Mouse (Mus musculus): ENCODE measurements around the gene Ncapd3. TPM values are rescaled to one million over a fixed set of nuclear protein-coding genes. Genes with fewer than 3 reads are reported as not detected.

Ncapd3 gene
- polyA plus RNA-seq, 1 experiment from 2014 or later: 22.2 TPM

GRCm38 (mm10) chr9:27108451-27108850 is 78.5 kb downstream of the Ncapd3 start:
- WGBS: 74% methylated on average over 4 of the region's 4 CpGs
- Histone ChIP-seq H3K4me1 (ENCODE audit: control insufficient read depth in 2 of 2, insufficient read depth in 2 of 2, low read length in 2 of 2) (peaks cover 15 to 36% of the 10 kb centered on the region in 2 experiments), H3K4me3 (ENCODE audit: control insufficient read depth in 1 of 2, insufficient read depth in 1 of 2, low read depth in 1 of 2, low read length in 2 of 2) (no peak overlapping the region), H3K9ac (ENCODE audit: low read length) (no peak overlapping the region), H3K27me3 (ENCODE audit: control insufficient read depth, insufficient read depth, low read length) (no peaks in the 10 kb centered on the region), H3K9me3 (ENCODE audit: control insufficient read depth, low read length) (no peaks in the 10 kb centered on the region), H3K4me2 (ENCODE audit: low read length) (no peak overlapping the region), H3K36me3 (ENCODE audit: control insufficient read depth, insufficient read depth, low read length) (peaks cover 23% of the 10 kb centered on the region), H3K27ac (replicated peaks in 1 of 2; ENCODE audit: control insufficient read depth in 1 of 2, insufficient read depth in 1 of 2, low read depth in 2 of 2, low read length in 2 of 2) (no peak overlapping the region)
- no peak for ATAC-seq (ENCODE audit: insufficient number of reproducible peaks, insufficient read depth, low FRiP score, low read depth)

GRCm38 (mm10) chr9:27109533-27110514 is 79.8 kb downstream of the Ncapd3 start:
- no peak overlapping the region for H3K4me3 ChIP-seq (ENCODE audit: control insufficient read depth in 1 of 2, insufficient read depth in 1 of 2, low read depth in 1 of 2, low read length in 2 of 2)
- peak overlapping the region; percentile 34 for H3K4me2 ChIP-seq (ENCODE audit: low read length)
- peaks cover 15 to 36% of the 10 kb centered on the region in 2 experiments for H3K4me1 ChIP-seq (ENCODE audit: control insufficient read depth in 2 of 2, insufficient read depth in 2 of 2, low read length in 2 of 2)
- no peaks in the 10 kb centered on the region for H3K9me3 ChIP-seq (ENCODE audit: control insufficient read depth, low read length)
- 46% methylated on average over 22 of the region's 22 CpGs for WGBS
- H3K9ac ChIP-seq (ENCODE audit: low read length): peak overlapping the region; percentile 3; the same call in 1 of the 2 replicates
- H3K36me3 ChIP-seq (ENCODE audit: control insufficient read depth, insufficient read depth, low read length): peaks cover 11% of the 10 kb centered on the region
- no peaks in the 10 kb centered on the region for H3K27me3 ChIP-seq (ENCODE audit: control insufficient read depth, insufficient read depth, low read length)
- peak overlapping the region; percentile 66 to 88 for H3K27ac ChIP-seq (replicated peaks in 1 of 2; ENCODE audit: control insufficient read depth in 1 of 2, insufficient read depth in 1 of 2, low read depth in 2 of 2, low read length in 2 of 2)
- peak; percentile 81 for ATAC-seq (ENCODE audit: insufficient number of reproducible peaks, insufficient read depth, low FRiP score, low read depth)

- 18% methylated on average over 5 of the region's 5 CpGs for WGBS
- Histone ChIP-seq H3K4me2 (ENCODE audit: low read length) (peak overlapping the region; percentile 41), H3K4me3 (ENCODE audit: control insufficient read depth in 1 of 2, insufficient read depth in 1 of 2, low read depth in 1 of 2, low read length in 2 of 2) (no peak overlapping the region), H3K27ac (replicated peaks in 1 of 2; ENCODE audit: control insufficient read depth in 1 of 2, insufficient read depth in 1 of 2, low read depth in 2 of 2, low read length in 2 of 2) (peak overlapping the region; percentile 78 to 88), H3K36me3 (ENCODE audit: control insufficient read depth, insufficient read depth, low read length) (peaks cover 2% of the 10 kb centered on the region; the same call in 1 of the 2 replicates), H3K9ac (ENCODE audit: low read length) (peak overlapping the region; percentile 51), H3K27me3 (ENCODE audit: control insufficient read depth, insufficient read depth, low read length) (no peaks in the 10 kb centered on the region), H3K9me3 (ENCODE audit: control insufficient read depth, low read length) (no peaks in the 10 kb centered on the region), H3K4me1 (ENCODE audit: control insufficient read depth in 2 of 2, insufficient read depth in 2 of 2, low read length in 2 of 2) (peaks cover 15 to 36% of the 10 kb centered on the region in 2 experiments)
- no peak for ATAC-seq (ENCODE audit: insufficient number of reproducible peaks, insufficient read depth, low FRiP score, low read depth)
These were observed 80.7 kb downstream of the Ncapd3 start for GRCm38 (mm10) chr9:27110681-27111080.

GRCm38 (mm10) chr9:27111756-27112155 is 81.8 kb downstream of the Ncapd3 start:
- no peaks in the 10 kb centered on the region for H3K27me3 ChIP-seq (ENCODE audit: control insufficient read depth, insufficient read depth, low read length)
- WGBS: 83% methylated on average over 3 of the region's 3 CpGs
- ATAC-seq (ENCODE audit: insufficient number of reproducible peaks, insufficient read depth, low FRiP score, low read depth): no peak
- H3K4me2 ChIP-seq (ENCODE audit: low read length): no peak overlapping the region
- H3K36me3 ChIP-seq (ENCODE audit: control insufficient read depth, insufficient read depth, low read length): no peaks in the 10 kb centered on the region
- H3K9me3 ChIP-seq (ENCODE audit: control insufficient read depth, low read length): no peaks in the 10 kb centered on the region
- no peak overlapping the region for H3K4me3 ChIP-seq (ENCODE audit: control insufficient read depth in 1 of 2, insufficient read depth in 1 of 2, low read depth in 1 of 2, low read length in 2 of 2)
- H3K4me1 ChIP-seq (ENCODE audit: control insufficient read depth in 2 of 2, insufficient read depth in 2 of 2, low read length in 2 of 2): peaks cover 15 to 36% of the 10 kb centered on the region in 2 experiments
- H3K27ac ChIP-seq (replicated peaks in 1 of 2; ENCODE audit: control insufficient read depth in 1 of 2, insufficient read depth in 1 of 2, low read depth in 2 of 2, low read length in 2 of 2): peak overlapping the region in 1 of 2 experiments; percentile 88; a peak in 1 of 4 replicates
- no peak overlapping the region for H3K9ac ChIP-seq (ENCODE audit: low read length)

GRCm38 (mm10) chr9:27121254-27121653 is 91.3 kb downstream of the Ncapd3 start:
- Histone ChIP-seq H3K4me3 (ENCODE audit: control insufficient read depth in 1 of 2, insufficient read depth in 1 of 2, low read depth in 1 of 2, low read length in 2 of 2) (no peak overlapping the region), H3K4me1 (ENCODE audit: control insufficient read depth in 2 of 2, insufficient read depth in 2 of 2, low read length in 2 of 2) (peaks cover 0 to 4% of the 10 kb centered on the region in 2 experiments; a peak in 1 of 4 replicates), H3K36me3 (ENCODE audit: control insufficient read depth, insufficient read depth, low read length) (no peaks in the 10 kb centered on the region), H3K27me3 (ENCODE audit: control insufficient read depth, insufficient read depth, low read length) (no peaks in the 10 kb centered on the region), H3K27ac (replicated peaks in 1 of 2; ENCODE audit: control insufficient read depth in 1 of 2, insufficient read depth in 1 of 2, low read depth in 2 of 2, low read length in 2 of 2) (no peak overlapping the region), H3K9me3 (ENCODE audit: control insufficient read depth, low read length) (no peaks in the 10 kb centered on the region), H3K9ac (ENCODE audit: low read length) (no peak overlapping the region), H3K4me2 (ENCODE audit: low read length) (no peak overlapping the region)
- no peak for ATAC-seq (ENCODE audit: insufficient number of reproducible peaks, insufficient read depth, low FRiP score, low read depth)
- WGBS: 86% methylated on average over 9 of the region's 9 CpGs

GRCm38 (mm10) chr9:27122076-27122475 is 92.1 kb downstream of the Ncapd3 start:
- no peak overlapping the region for H3K9ac ChIP-seq (ENCODE audit: low read length)
- no peak overlapping the region for H3K27ac ChIP-seq (replicated peaks in 1 of 2; ENCODE audit: control insufficient read depth in 1 of 2, insufficient read depth in 1 of 2, low read depth in 2 of 2, low read length in 2 of 2)
- H3K36me3 ChIP-seq (ENCODE audit: control insufficient read depth, insufficient read depth, low read length): no peaks in the 10 kb centered on the region
- no peak overlapping the region for H3K4me3 ChIP-seq (ENCODE audit: control insufficient read depth in 1 of 2, insufficient read depth in 1 of 2, low read depth in 1 of 2, low read length in 2 of 2)
- H3K4me1 ChIP-seq (ENCODE audit: control insufficient read depth in 2 of 2, insufficient read depth in 2 of 2, low read length in 2 of 2): peaks cover 0 to 4% of the 10 kb centered on the region in 2 experiments; a peak in 1 of 4 replicates
- no peak for ATAC-seq (ENCODE audit: insufficient number of reproducible peaks, insufficient read depth, low FRiP score, low read depth)
- H3K9me3 ChIP-seq (ENCODE audit: control insufficient read depth, low read length): no peaks in the 10 kb centered on the region
- 85% methylated on average over 4 of the region's 4 CpGs for WGBS
- H3K27me3 ChIP-seq (ENCODE audit: control insufficient read depth, insufficient read depth, low read length): no peaks in the 10 kb centered on the region
- H3K4me2 ChIP-seq (ENCODE audit: low read length): no peak overlapping the region

GRCm38 (mm10) chr9:27122963-27123362 is 93.0 kb downstream of the Ncapd3 start:
- Histone ChIP-seq H3K4me2 (ENCODE audit: low read length) (no peak overlapping the region), H3K4me1 (ENCODE audit: control insufficient read depth in 2 of 2, insufficient read depth in 2 of 2, low read length in 2 of 2) (peaks cover 0 to 4% of the 10 kb centered on the region in 2 experiments; a peak in 1 of 4 replicates), H3K9me3 (ENCODE audit: control insufficient read depth, low read length) (no peaks in the 10 kb centered on the region), H3K36me3 (ENCODE audit: control insufficient read depth, insufficient read depth, low read length) (no peaks in the 10 kb centered on the region), H3K4me3 (ENCODE audit: control insufficient read depth in 1 of 2, insufficient read depth in 1 of 2, low read depth in 1 of 2, low read length in 2 of 2) (no peak overlapping the region), H3K27ac (replicated peaks in 1 of 2; ENCODE audit: control insufficient read depth in 1 of 2, insufficient read depth in 1 of 2, low read depth in 2 of 2, low read length in 2 of 2) (no peak overlapping the region), H3K27me3 (ENCODE audit: control insufficient read depth, insufficient read depth, low read length) (no peaks in the 10 kb centered on the region), H3K9ac (ENCODE audit: low read length) (no peak overlapping the region)
- ATAC-seq (ENCODE audit: insufficient number of reproducible peaks, insufficient read depth, low FRiP score, low read depth): no peak
- 89% methylated on average over 4 of the region's 4 CpGs for WGBS
